Mouse (Mus musculus): ENCODE measurements around the gene Lactb. TPM values are rescaled to one million over a fixed set of nuclear protein-coding genes. Genes with fewer than 3 reads are reported as not detected.
A peak's percentile ranks its signal among the peaks of the same experiment; 100 is the strongest.
"Not testable (repeated sequence)": the region's sequence is repeated elsewhere in the genome, so short reads cannot be mapped to it uniquely, and the experiment has no call there.

Gene Lactb
- polyA plus RNA-seq, 1 experiment from 2014 or later, result 7.4 TPM

DNA sequence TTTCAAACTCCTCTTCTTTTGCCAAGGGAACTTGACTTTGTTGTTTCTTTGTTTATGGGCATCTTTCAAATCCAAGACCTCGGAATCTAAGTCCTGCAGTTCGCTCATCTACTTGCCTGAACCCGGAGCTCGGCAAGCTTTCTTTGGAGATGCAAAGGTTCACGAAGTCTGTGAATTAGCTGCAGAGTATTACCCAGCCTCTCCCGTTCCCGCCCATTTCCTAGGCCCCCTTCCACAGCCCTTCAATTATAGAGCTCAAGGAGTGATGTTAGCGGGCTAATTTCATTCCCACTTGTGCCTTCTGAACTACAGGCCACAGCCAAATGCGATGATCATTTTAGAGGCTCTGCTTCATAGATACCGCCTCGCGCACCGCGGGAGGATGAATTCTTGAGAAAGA is 55.3 kb downstream of the Lactb start:
- Histone ChIP-seq H3K36me3 (no peaks in the 10 kb centered on the region), H3K27ac (peak overlapping the region; percentile 84), H3K9me3 (no peaks in the 10 kb centered on the region), H3K4me1 (replicated peaks) (peaks cover 21% of the 10 kb centered on the region), H3K27me3 (no peaks in the 10 kb centered on the region), H3K9ac (replicated peaks) (peak overlapping the region; percentile 45; the same call in 1 of the 2 replicates), H3K4me2 (peak overlapping the region; percentile 84), H3K4me3 (replicated peaks) (peak overlapping the region; percentile 87)
- 0 out of 2 replicates have a peak, but pooled peaks have one; percentile 32 for ATAC-seq (ENCODE audit: insufficient number of reproducible peaks, insufficient read depth, low FRiP score, low TSS enrichment, low read depth)
- 1% methylated on average over 14 of the region's 14 CpGs for WGBS

DNA sequence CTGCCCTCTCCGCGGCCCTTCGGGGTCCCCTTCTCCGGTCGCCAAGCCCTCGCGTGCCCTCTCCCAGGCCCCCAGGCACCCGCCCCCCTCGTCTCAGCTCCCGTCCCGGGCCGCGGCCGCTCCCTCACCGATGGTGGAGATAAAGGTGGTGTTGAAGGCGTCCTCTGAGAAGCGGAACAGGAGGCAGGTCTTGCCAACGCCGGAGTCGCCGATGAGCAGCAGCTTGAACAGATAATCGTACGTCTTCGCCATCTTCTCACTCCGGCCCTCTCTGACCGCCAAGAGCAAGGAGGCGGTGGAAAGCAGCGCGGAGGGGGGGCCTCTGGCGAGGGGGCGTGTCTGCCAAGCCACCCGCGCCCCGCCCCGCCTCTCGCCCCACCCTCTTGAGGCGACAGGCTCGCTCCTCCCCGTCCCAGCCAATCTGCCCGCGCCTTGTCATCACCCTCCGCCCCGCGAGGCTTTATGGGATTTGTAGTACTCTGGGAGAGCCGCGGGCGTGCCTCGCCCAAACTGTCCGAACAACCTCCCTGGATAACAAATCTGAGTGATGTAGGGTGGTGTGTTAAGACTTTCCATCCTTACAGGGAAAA is 55.8 kb downstream of the Lactb start, which contains the start of gene Rab8b:
TSS of gene Rab8b (minus strand) at position 306 of the 590 bp plus-strand sequence.
- Histone ChIP-seq H3K27ac (peak within 1 kb of the TSS; percentile 87), H3K4me2 (peak within 1 kb of the TSS; percentile 84), H3K4me1 (replicated peaks) (peaks cover 21% of the 10 kb centered on the region), H3K4me3 (replicated peaks) (peak within 1 kb of the TSS; percentile 87), H3K9me3 (no peaks in the 10 kb centered on the region), H3K36me3 (no peaks in the 10 kb centered on the region), H3K27me3 (no peaks in the 10 kb centered on the region), H3K9ac (replicated peaks) (peak within 1 kb of the TSS; percentile 85)
- 1% methylated on average over 49 of the region's 49 CpGs for WGBS
- peak; percentile 96 for ATAC-seq (ENCODE audit: insufficient number of reproducible peaks, insufficient read depth, low FRiP score, low TSS enrichment, low read depth)

DNA sequence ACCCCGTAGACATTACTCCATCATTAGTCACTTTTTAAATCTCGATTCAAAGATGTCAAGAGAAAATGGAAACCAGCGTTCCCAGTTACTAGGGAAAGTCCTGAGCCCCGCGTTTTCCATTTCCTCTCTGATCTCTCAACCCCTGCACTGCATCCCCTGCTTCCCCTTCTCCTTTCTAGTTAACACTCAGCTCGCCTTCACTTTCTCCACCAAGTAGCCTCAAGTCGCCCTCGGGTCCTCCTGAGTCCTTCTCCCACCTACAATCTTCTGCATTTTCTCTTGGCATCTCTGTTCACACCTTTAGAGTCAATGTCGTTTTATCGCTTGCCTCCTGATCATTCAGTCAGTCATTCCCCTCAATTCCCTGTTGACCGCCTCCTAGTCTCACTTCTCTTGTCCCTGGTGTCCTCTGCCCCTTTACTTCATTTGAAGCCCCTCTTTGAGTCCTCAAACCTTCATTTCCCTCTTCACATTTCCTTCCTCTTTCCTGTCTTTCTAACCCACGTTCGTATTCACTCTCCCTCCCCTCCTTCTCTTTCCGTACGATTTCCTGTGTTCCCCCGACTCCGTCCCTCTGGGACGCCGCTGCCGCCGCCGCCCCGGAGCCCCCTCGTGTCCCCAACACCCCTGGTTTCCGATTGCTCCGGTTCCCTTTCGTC is 56.5 kb downstream of the Lactb start:
- Histone ChIP-seq H3K9me3 (no peaks in the 10 kb centered on the region), H3K9ac (replicated peaks) (peak overlapping the region; percentile 85), H3K27ac (peak overlapping the region; percentile 87), H3K4me1 (replicated peaks) (peaks cover 21% of the 10 kb centered on the region), H3K36me3 (no peaks in the 10 kb centered on the region), H3K4me2 (peak overlapping the region; percentile 84), H3K27me3 (no peaks in the 10 kb centered on the region), H3K4me3 (replicated peaks) (peak overlapping the region; percentile 87)
- ATAC-seq (ENCODE audit: insufficient number of reproducible peaks, insufficient read depth, low FRiP score, low TSS enrichment, low read depth), result no peak
- WGBS, result 2% methylated on average over 27 of the region's 27 CpGs

DNA sequence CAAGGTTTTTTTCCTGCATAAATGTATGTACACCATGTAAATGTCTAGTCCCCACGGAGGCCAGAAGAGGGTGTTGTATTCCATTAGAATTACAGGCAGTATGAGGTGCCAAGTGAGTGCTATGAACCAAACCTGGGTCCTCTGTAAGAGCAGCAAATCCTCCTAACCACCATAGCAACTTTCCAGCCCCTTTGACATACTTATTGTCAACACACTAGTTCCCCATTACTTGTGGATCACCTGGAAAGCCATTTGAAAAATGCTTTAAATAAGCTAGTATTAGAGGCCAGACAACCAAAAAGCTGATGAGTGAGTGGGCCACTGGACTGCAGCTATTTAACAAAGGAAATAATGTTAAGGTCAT is 57.4 kb downstream of the Lactb start:
- H3K9me3 ChIP-seq, result no peaks in the 10 kb centered on the region
- H3K27me3 ChIP-seq, result no peaks in the 10 kb centered on the region
- H3K4me2 ChIP-seq, result peak overlapping the region; percentile 84
- peaks cover 21% of the 10 kb centered on the region for H3K4me1 ChIP-seq (replicated peaks)
- no peak overlapping the region for H3K9ac ChIP-seq (replicated peaks)
- no peak for ATAC-seq (ENCODE audit: insufficient number of reproducible peaks, insufficient read depth, low FRiP score, low TSS enrichment, low read depth)
- no peak overlapping the region for H3K27ac ChIP-seq
- no peak overlapping the region for H3K4me3 ChIP-seq (replicated peaks)
- no peaks in the 10 kb centered on the region for H3K36me3 ChIP-seq
- whole genome bisulfite sequencing, result 85% methylated on average over 1 of the region's 1 CpGs

DNA sequence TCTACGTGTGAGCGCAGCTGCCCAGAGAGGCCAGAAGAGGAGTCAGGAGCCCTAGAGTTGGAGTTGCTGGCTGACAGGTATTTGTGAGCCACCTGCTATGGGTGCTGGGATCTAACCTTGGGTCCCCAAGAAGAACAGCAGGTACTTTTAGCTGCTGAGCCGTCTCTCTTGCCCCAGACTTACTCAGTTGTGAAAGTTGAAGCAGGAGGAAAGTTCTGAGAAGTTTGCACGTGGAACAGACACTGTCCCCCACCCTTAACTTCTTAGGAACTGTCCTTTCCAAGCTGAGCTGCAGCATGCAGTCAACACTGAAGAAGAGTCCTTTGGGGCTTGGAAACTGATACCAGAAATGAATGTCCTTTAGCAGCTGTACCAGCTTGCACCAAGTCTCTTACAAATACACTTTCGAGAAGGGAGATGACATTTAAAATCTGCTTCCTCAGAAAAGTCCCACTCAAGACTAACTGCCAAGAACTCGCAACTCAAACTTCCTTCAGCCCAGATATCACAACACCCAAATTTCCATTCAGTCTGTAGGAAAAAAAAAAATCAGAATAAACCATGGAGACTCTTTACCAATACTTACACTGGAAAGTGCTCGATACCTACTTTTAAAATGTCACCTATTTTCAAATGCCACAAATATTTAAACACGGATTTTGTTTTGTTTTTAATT is 57.9 kb downstream of the Lactb start:
- no peak overlapping the region for H3K9ac ChIP-seq (replicated peaks)
- H3K27me3 ChIP-seq, result no peaks in the 10 kb centered on the region
- WGBS, result 86% methylated on average over 8 of the region's 8 CpGs
- no peak for ATAC-seq (ENCODE audit: insufficient number of reproducible peaks, insufficient read depth, low FRiP score, low TSS enrichment, low read depth)
- no peak overlapping the region for H3K27ac ChIP-seq
- H3K4me2 ChIP-seq, result no peak overlapping the region
- peaks cover 21% of the 10 kb centered on the region for H3K4me1 ChIP-seq (replicated peaks)
- no peak overlapping the region for H3K4me3 ChIP-seq (replicated peaks)
- no peaks in the 10 kb centered on the region for H3K36me3 ChIP-seq
- H3K9me3 ChIP-seq, result no peaks in the 10 kb centered on the region

DNA sequence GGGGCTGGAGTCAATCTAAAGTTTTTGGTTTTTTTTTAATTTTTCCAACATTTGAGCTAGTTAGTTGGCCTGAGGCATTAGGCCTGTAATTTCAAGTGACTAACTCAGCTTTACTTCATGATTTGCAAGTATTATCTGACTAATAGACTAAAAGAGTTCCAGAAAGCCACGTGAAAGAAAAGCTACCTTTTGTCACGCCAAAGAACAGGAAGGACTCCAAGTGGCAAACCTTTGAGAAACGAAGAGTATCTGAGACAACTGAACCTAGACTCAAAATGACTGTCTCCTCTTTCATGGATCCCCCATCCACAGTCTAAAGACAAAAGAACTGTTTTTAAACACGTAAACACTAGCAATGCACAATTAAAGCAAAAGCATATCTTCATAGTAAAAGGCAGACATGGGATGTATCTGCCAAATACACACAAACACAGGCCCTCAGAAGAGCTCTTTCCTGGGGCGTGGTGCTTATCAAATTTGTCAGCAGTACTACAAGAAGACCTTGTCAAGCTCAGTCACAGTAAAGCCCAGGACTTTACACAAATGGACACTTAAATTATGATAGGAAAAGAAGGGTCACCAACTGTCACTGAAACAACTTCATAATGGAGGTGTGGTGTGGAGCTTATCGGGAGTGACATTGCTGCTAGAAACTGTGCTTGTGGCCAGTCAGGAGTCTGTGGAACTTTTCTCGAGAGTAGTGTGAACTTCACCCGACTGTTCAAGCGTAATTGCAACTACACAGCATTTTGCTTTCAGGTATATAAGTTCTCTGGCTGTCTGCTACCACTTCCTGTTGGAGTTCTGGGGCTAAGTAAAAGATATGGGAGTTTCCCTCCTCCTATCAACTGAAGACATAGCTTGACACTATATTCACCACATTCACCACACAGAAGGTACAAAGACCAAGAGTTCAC is 59.2 kb downstream of the Lactb start:
- Histone ChIP-seq H3K9me3 (no peaks in the 10 kb centered on the region), H3K27ac (no peak overlapping the region), H3K27me3 (no peaks in the 10 kb centered on the region), H3K4me2 (no peak overlapping the region), H3K36me3 (no peaks in the 10 kb centered on the region), H3K4me1 (replicated peaks) (peaks cover 21% of the 10 kb centered on the region), H3K4me3 (replicated peaks) (no peak overlapping the region), H3K9ac (replicated peaks) (no peak overlapping the region)
- ATAC-seq (ENCODE audit: insufficient number of reproducible peaks, insufficient read depth, low FRiP score, low TSS enrichment, low read depth), result no peak
- 84% methylated on average over 9 of the region's 9 CpGs for WGBS

DNA sequence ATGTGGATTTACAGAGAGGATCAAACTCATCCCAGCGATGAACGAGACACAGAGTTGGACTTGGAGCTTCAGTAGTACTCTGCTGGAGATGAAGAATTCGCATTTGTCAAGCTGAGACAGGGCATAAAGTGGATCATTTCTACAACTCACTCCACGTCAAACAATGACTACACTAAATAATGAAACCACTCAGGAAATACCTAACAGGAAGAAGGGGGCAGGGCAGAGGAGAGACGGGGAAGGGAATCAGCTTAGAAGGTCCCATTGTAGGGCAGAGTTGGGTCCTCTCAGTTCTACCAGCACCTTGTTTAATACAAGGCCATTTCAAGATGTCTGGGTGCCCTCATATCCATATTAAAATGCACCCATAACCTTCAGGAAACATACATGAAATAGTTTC is 59.9 kb downstream of the Lactb start:
- H3K27me3 ChIP-seq, result no peaks in the 10 kb centered on the region
- H3K9ac ChIP-seq (replicated peaks), result no peak overlapping the region
- H3K4me3 ChIP-seq (replicated peaks), result no peak overlapping the region
- H3K4me1 ChIP-seq (replicated peaks), result peaks cover 18% of the 10 kb centered on the region
- 79% methylated on average over 5 of the region's 5 CpGs for WGBS
- no peak overlapping the region for H3K4me2 ChIP-seq
- ATAC-seq (ENCODE audit: insufficient number of reproducible peaks, insufficient read depth, low FRiP score, low TSS enrichment, low read depth), result no peak
- H3K36me3 ChIP-seq, result no peaks in the 10 kb centered on the region
- no peak overlapping the region for H3K27ac ChIP-seq
- H3K9me3 ChIP-seq, result no peaks in the 10 kb centered on the region

DNA sequence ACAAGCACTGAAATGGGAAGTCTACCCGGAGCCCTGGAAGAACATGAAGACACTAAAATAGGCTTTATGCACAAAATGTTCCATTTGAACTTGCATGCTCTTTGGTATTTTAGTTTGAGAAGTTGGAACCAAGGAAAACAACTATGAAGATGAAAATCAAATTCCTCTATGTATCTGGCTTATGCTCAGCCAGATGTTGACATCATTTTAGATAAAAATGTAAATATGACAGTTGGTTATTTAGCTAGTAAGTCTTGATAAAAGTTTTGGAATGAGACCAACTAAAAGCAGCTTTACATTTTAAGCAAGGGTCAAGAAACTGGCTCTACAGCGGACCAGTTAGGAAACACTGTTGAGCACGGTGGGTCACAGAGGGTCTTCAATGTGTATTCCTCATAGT is 60.7 kb downstream of the Lactb start:
- 94% methylated on average over 3 of the region's 3 CpGs for WGBS
- Histone ChIP-seq H3K4me2 (no peak overlapping the region), H3K4me1 (replicated peaks) (peaks cover 18% of the 10 kb centered on the region), H3K9ac (replicated peaks) (no peak overlapping the region), H3K27me3 (no peaks in the 10 kb centered on the region), H3K9me3 (no peaks in the 10 kb centered on the region), H3K36me3 (no peaks in the 10 kb centered on the region), H3K27ac (no peak overlapping the region), H3K4me3 (replicated peaks) (no peak overlapping the region)
- no peak for ATAC-seq (ENCODE audit: insufficient number of reproducible peaks, insufficient read depth, low FRiP score, low TSS enrichment, low read depth)

DNA sequence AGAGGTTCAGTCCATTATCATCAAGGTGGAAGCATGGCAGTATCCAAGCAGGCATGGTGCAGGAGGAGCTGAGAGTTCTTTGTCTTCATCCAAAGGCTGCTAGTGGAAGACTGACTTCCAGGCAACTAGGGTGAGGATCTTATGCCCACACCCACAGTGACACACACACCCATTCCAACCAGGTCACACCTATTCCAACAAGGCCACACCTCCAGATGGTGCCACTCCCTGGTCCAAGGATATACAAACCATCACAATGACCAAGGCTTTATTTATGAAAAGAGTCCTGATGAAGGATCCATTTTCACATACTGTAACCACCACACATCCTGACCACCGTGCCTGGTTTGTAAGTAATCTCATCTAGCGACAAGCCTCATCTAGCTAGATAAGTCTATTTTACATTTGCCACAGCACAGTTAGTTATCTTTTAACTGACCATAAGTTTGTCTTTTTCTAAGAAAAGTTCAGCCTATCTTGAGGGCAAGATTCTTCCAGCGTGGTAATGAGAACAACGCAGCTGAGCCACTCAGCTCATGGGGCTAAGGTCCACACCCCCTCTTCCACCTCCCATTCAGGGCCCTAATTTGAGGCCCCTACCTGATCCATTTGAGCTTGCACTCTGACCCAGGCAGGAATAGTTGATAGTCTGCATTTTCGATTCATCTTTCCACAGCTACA is 61.9 kb downstream of the Lactb start:
- WGBS, result 94% methylated on average over 5 of the region's 5 CpGs
- H3K4me2 ChIP-seq; H3K9ac ChIP-seq (replicated peaks): not testable (repeated sequence)

DNA sequence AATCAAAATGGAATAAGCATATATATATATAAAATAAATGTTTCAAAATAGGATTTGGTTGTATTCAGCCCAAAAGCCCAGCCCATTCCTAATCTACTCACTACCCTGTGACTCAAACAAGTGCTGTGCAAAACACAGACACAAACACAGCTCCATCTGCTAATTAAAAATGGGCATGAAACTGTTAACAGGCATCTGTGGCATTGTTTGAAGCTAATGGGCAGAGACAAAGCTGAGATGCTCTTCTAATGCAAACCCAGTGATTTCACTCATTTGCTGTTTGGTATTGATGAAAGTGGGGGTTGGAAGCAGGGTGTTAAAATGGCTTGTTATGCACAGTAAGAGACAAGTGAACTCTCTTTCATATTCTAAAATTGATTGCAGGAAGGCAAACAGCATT is 63.0 kb downstream of the Lactb start:
- no peak overlapping the region for H3K4me2 ChIP-seq
- no peak overlapping the region for H3K4me3 ChIP-seq (replicated peaks)

More for the DNA sequence above, 61.9 kb downstream of the Lactb start:
- not testable (repeated sequence) for H3K4me3 ChIP-seq (replicated peaks); H3K36me3 ChIP-seq; H3K27me3 ChIP-seq; H3K9me3 ChIP-seq; ATAC-seq (ENCODE audit: insufficient number of reproducible peaks, insufficient read depth, low FRiP score, low TSS enrichment, low read depth); H3K27ac ChIP-seq
- peaks cover 14% of the 10 kb centered on the region for H3K4me1 ChIP-seq (replicated peaks)

More for the DNA sequence above, 63.0 kb downstream of the Lactb start:
- H3K9ac ChIP-seq (replicated peaks), result no peak overlapping the region
- ATAC-seq (ENCODE audit: insufficient number of reproducible peaks, insufficient read depth, low FRiP score, low TSS enrichment, low read depth), result no peak
- H3K9me3 ChIP-seq, result no peaks in the 10 kb centered on the region
- no peaks in the 10 kb centered on the region for H3K36me3 ChIP-seq
- no peak overlapping the region for H3K27ac ChIP-seq
- no peaks in the 10 kb centered on the region for H3K27me3 ChIP-seq
- peaks cover 7% of the 10 kb centered on the region; the same call in 1 of the 2 replicates for H3K4me1 ChIP-seq (replicated peaks)
